Mouse (Mus musculus): ENCODE data around the gene Cryba2. TPM values are rescaled to one million over a fixed set of nuclear protein-coding genes. Genes with fewer than 3 reads are reported as not detected.

The Cryba2 gene
- polyA plus RNA-seq, 1 experiment from 2014 or later: not detected

DNA sequence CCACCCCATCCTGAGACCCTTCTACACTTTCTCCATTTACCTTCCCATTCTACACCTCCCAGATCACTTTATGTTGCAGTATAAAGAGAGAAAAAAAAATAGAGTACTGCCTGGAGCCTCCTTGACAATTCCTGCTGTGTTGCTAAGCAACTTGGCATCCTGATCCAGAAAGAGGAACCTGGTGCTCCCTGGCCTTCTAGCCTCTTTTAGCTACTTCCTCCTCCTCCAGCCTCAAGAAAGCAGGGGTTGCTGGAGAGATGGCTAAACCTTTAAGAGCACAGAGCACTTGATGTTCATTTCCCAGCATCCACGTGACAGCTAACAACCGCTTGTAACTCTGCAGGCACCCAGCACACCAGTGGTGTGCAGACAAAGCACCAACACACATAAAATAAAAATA lies 20.7 kb downstream of the Cryba2 start:
- WGBS (ENCODE audit: insufficient replicate concordance): 31% methylated on average over 2 of the region's 2 CpGs
- H3K4me1 ChIP-seq (ENCODE audit: control insufficient read depth, low read depth, low read length): no peaks in the 10 kb centered on the region
- no peak overlapping the region for H3K9ac ChIP-seq (ENCODE audit: low read depth, low read length)
- no peak overlapping the region for H3K27ac ChIP-seq (ENCODE audit: low read length)
- H3K36me3 ChIP-seq (ENCODE audit: control insufficient read depth, insufficient read depth): no peaks in the 10 kb centered on the region
- no peak overlapping the region for H3K4me2 ChIP-seq (ENCODE audit: low read depth, low read length)
- H3K27me3 ChIP-seq (ENCODE audit: control insufficient read depth, insufficient read depth, low read depth, low read length): no peaks in the 10 kb centered on the region; the same call in none of the 2 replicates
- ATAC-seq (ENCODE audit: low read depth): no peak
- no peaks in the 10 kb centered on the region for H3K9me3 ChIP-seq (replicated peaks; ENCODE audit: control insufficient read depth, low read length)
- no peak overlapping the region for H3K4me3 ChIP-seq (ENCODE audit: low read depth, low read length)

DNA sequence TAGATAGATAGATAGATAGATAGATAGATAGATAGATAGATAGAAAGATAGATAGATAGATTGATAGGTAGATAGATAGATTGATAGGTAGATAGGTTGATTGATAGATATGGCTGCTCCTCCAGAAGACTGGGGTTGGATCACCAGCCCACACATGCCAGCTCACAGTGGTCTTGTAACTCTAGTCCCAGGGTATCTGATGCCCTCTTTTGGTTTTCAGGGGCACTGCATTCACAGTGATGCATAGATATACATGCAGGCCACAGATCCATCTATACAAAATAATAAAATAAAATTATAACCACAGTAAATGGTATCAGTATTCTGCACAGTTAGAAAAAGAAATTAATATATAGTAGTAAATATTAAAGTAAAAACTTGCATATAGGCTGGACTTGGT lies 31.2 kb downstream of the Cryba2 start:
- no peak for ATAC-seq (ENCODE audit: low read depth)
- H3K9me3 ChIP-seq (replicated peaks; ENCODE audit: control insufficient read depth, low read length): no peaks in the 10 kb centered on the region
- peaks cover 31% of the 10 kb centered on the region for H3K27me3 ChIP-seq (ENCODE audit: control insufficient read depth, insufficient read depth, low read depth, low read length)
- H3K4me3 ChIP-seq (ENCODE audit: low read depth, low read length): no peak overlapping the region
- H3K9ac ChIP-seq (ENCODE audit: low read depth, low read length): no peak overlapping the region
- H3K4me2 ChIP-seq (ENCODE audit: low read depth, low read length): no peak overlapping the region
- no peaks in the 10 kb centered on the region for H3K36me3 ChIP-seq (ENCODE audit: control insufficient read depth, insufficient read depth)
- no peaks in the 10 kb centered on the region for H3K4me1 ChIP-seq (ENCODE audit: control insufficient read depth, low read depth, low read length)
- H3K27ac ChIP-seq (ENCODE audit: low read length): no peak overlapping the region

DNA sequence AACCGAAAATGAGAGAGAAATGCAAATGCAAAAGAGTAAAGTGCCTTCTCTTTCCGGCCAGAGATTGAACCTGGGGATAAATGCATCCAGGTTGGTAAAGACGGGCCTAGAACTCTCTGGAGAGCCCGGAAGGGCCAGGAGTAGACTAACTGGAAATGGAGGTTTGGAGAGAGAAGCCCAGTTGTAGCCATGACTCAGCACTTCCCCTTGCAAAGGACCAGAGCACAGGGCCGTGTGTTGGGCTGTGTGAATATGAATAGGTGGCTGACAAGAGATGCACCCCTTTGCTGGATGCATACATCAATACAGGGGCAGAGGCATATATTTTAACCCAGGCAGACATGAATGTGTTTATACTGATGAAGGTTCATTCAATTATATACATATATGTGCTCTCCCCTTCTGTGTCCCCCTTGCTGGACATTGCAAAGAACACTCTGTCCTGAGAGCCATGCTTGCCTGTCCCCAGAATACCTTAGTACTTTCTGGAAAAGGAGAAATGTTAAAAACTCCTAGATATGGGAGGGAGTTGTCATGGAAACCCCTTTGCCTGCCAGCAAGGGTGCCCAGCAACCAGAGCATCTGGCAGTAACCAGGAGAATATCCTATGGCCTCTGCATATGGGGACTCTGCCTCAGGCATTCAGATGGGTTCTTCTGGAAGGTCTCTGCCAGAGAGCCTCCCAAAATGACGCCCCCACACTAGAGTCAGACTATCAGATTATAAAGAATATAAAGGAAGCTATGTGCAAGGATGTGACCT lies 33.5 kb downstream of the Cryba2 start:
- 26% methylated on average over 6 of the region's 6 CpGs for WGBS (ENCODE audit: insufficient replicate concordance)
- no peak for ATAC-seq (ENCODE audit: low read depth)
- no peak overlapping the region for H3K27ac ChIP-seq (ENCODE audit: low read length)

DNA sequence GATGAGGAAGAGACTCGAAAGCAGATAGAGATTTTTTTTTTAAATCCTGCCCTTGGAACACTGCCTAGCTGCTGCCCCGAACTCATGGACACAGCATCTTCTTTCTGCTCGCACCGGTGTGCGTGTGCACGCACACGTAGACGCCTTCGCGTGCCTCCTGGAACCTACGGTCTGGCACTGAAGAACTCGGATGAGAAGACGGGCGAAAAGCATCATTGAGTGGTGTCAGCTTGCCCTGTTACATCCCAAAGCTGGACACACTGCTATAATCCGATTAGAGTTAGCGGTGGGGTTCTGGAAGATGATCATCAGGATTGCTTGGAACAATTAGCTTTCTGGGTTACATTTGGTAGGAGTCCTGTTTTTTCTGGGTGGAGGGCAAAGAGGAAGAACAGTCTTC lies 34.1 kb downstream of the Cryba2 start:
- H3K4me3 ChIP-seq (ENCODE audit: low read depth, low read length): no peak overlapping the region

More for the DNA sequence above, 33.5 kb downstream of the Cryba2 start:
- H3K27me3 ChIP-seq (ENCODE audit: control insufficient read depth, insufficient read depth, low read depth, low read length): peaks cover 55% of the 10 kb centered on the region
- H3K4me1 ChIP-seq (ENCODE audit: control insufficient read depth, low read depth, low read length): no peaks in the 10 kb centered on the region; the same call in none of the 2 replicates
- no peak overlapping the region for H3K9ac ChIP-seq (ENCODE audit: low read depth, low read length)
- no peak overlapping the region for H3K4me2 ChIP-seq (ENCODE audit: low read depth, low read length)
- no peaks in the 10 kb centered on the region for H3K36me3 ChIP-seq (ENCODE audit: control insufficient read depth, insufficient read depth)
- no peaks in the 10 kb centered on the region for H3K9me3 ChIP-seq (replicated peaks; ENCODE audit: control insufficient read depth, low read length)
- no peak overlapping the region for H3K4me3 ChIP-seq (ENCODE audit: low read depth, low read length)

DNA sequence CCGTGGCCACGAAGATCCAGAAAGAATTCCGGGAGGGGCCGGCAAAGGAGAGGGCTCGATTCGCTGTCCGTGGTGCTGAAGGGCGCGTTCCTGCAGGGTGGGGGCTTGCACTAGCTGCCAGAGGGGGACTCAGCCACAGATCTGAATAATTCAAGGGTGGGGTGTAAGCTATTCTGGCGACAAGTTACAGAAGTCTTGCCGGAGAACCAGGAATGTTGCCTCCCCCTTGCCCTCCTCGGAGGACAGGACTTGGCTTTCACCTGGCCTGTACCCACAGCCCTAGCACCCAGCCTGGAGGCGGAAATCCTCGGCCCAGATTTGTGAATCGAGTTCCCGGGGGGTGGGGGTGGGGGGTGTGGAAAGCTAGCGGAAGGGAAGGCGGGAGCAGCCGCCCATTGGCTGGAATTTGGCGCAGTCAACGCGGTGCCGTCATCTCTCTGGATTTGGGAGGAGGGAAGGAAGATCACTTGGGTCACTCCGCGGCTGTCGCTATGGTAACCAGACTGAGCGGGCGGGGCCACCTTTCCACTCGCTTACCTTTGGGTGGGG lies 34.7 kb downstream of the Cryba2 start:
- no peak overlapping the region for H3K4me3 ChIP-seq (ENCODE audit: low read depth, low read length)

More for the DNA sequence above, 34.1 kb downstream of the Cryba2 start:
- Histone ChIP-seq H3K36me3 (ENCODE audit: control insufficient read depth, insufficient read depth) (no peaks in the 10 kb centered on the region), H3K4me1 (ENCODE audit: control insufficient read depth, low read depth, low read length) (no peaks in the 10 kb centered on the region; the same call in none of the 2 replicates), H3K27ac (ENCODE audit: low read length) (no peak overlapping the region), H3K4me2 (ENCODE audit: low read depth, low read length) (no peak overlapping the region), H3K9ac (ENCODE audit: low read depth, low read length) (no peak overlapping the region), H3K27me3 (ENCODE audit: control insufficient read depth, insufficient read depth, low read depth, low read length) (peaks cover 61% of the 10 kb centered on the region), H3K9me3 (replicated peaks; ENCODE audit: control insufficient read depth, low read length) (no peaks in the 10 kb centered on the region)
- 8% methylated on average over 16 of the region's 16 CpGs for WGBS (ENCODE audit: insufficient replicate concordance)
- no peak for ATAC-seq (ENCODE audit: low read depth)

DNA sequence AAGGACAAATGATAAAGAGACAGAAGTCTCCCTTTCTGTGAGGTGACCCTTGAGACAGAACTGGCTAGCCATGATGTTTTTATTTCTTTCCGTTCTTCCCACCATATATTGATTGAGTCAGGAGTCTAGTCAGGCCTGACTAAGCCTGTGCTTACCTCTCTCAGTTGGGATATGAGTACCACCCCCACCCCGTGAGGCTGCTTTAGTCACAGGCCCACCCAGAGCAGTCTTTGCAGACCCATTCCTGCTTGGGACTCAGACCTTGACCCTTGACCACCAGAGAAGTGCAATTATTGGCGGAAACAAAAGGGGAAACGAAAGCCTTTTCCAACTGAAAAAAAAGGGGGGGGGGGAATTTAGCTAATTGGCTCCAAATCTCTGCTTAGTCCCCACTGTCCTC lies 35.3 kb downstream of the Cryba2 start:
- H3K4me2 ChIP-seq (ENCODE audit: low read depth, low read length): no peak overlapping the region
- H3K27me3 ChIP-seq (ENCODE audit: control insufficient read depth, insufficient read depth, low read depth, low read length): peaks cover 72% of the 10 kb centered on the region
- ATAC-seq (ENCODE audit: low read depth): no peak
- no peaks in the 10 kb centered on the region for H3K9me3 ChIP-seq (replicated peaks; ENCODE audit: control insufficient read depth, low read length)
- 7% methylated on average over 4 of the region's 4 CpGs for WGBS (ENCODE audit: insufficient replicate concordance)
- no peak overlapping the region for H3K4me3 ChIP-seq (ENCODE audit: low read depth, low read length)
- H3K36me3 ChIP-seq (ENCODE audit: control insufficient read depth, insufficient read depth): no peaks in the 10 kb centered on the region
- H3K9ac ChIP-seq (ENCODE audit: low read depth, low read length): no peak overlapping the region
- no peaks in the 10 kb centered on the region; the same call in none of the 2 replicates for H3K4me1 ChIP-seq (ENCODE audit: control insufficient read depth, low read depth, low read length)
- no peak overlapping the region for H3K27ac ChIP-seq (ENCODE audit: low read length)

More for the DNA sequence above, 34.7 kb downstream of the Cryba2 start:
- 2% methylated on average over 29 of the region's 29 CpGs for WGBS (ENCODE audit: insufficient replicate concordance)
- Histone ChIP-seq H3K9ac (ENCODE audit: low read depth, low read length) (no peak overlapping the region), H3K27me3 (ENCODE audit: control insufficient read depth, insufficient read depth, low read depth, low read length) (peaks cover 66% of the 10 kb centered on the region), H3K27ac (ENCODE audit: low read length) (no peak overlapping the region), H3K4me2 (ENCODE audit: low read depth, low read length) (no peak overlapping the region), H3K4me1 (ENCODE audit: control insufficient read depth, low read depth, low read length) (no peaks in the 10 kb centered on the region; the same call in none of the 2 replicates), H3K9me3 (replicated peaks; ENCODE audit: control insufficient read depth, low read length) (no peaks in the 10 kb centered on the region), H3K36me3 (ENCODE audit: control insufficient read depth, insufficient read depth) (no peaks in the 10 kb centered on the region)
- ATAC-seq (ENCODE audit: low read depth): no peak

DNA sequence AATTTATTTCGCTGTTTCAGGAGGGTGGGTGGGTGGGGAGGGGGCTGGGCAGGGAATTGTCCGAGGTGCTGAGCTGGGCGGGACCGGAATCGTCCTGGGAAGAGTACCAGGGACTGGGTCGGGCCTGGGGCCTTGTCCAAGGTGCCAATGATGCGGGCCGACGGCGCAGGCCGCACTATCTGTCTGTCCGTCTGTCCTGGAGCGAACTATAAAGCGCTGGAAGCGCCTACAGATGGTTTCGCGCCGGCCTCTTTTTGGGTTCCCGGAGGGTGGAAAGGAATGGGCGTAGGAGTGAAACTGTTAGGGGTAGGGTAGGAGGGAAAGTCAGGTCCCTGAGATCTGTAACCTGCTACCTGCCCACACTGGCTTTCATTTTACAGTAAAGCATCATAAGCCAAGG lies 35.7 kb downstream of the Cryba2 start:
- Histone ChIP-seq H3K4me1 (ENCODE audit: control insufficient read depth, low read depth, low read length) (no peaks in the 10 kb centered on the region; the same call in none of the 2 replicates), H3K9ac (ENCODE audit: low read depth, low read length) (no peak overlapping the region), H3K27ac (ENCODE audit: low read length) (no peak overlapping the region), H3K9me3 (replicated peaks; ENCODE audit: control insufficient read depth, low read length) (no peaks in the 10 kb centered on the region), H3K27me3 (ENCODE audit: control insufficient read depth, insufficient read depth, low read depth, low read length) (peaks cover 74% of the 10 kb centered on the region), H3K4me3 (ENCODE audit: low read depth, low read length) (no peak overlapping the region), H3K36me3 (ENCODE audit: control insufficient read depth, insufficient read depth) (no peaks in the 10 kb centered on the region), H3K4me2 (ENCODE audit: low read depth, low read length) (no peak overlapping the region)
- WGBS (ENCODE audit: insufficient replicate concordance): 4% methylated on average over 20 of the region's 20 CpGs
- ATAC-seq (ENCODE audit: low read depth): no peak

DNA sequence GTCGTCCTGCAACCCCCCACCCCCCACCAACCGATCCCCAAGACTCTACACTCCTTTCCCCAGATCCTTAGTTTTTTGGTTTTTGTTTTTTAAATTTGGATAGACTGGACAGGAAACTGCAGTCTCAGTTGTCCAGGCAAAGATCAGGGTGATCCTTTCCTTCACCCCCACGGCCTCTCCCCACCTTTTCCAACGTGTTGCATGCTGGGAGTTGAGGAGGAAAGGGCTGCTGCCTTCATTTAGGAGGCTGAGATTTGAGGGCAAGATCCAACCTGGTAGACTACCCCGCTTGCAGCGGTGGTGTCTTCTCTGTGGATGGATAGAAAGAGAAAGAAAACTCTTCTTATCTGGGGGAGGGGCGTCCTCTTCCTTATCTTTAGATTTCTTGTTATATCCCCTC lies 36.2 kb downstream of the Cryba2 start:
- ATAC-seq (ENCODE audit: low read depth): no peak
- Histone ChIP-seq H3K9ac (ENCODE audit: low read depth, low read length) (no peak overlapping the region), H3K36me3 (ENCODE audit: control insufficient read depth, insufficient read depth) (no peaks in the 10 kb centered on the region), H3K27ac (ENCODE audit: low read length) (no peak overlapping the region), H3K4me3 (ENCODE audit: low read depth, low read length) (no peak overlapping the region), H3K4me2 (ENCODE audit: low read depth, low read length) (no peak overlapping the region), H3K9me3 (replicated peaks; ENCODE audit: control insufficient read depth, low read length) (no peaks in the 10 kb centered on the region), H3K4me1 (ENCODE audit: control insufficient read depth, low read depth, low read length) (no peaks in the 10 kb centered on the region; the same call in none of the 2 replicates), H3K27me3 (ENCODE audit: control insufficient read depth, insufficient read depth, low read depth, low read length) (peaks cover 79% of the 10 kb centered on the region)
- WGBS (ENCODE audit: insufficient replicate concordance): 1% methylated on average over 7 of the region's 7 CpGs

DNA sequence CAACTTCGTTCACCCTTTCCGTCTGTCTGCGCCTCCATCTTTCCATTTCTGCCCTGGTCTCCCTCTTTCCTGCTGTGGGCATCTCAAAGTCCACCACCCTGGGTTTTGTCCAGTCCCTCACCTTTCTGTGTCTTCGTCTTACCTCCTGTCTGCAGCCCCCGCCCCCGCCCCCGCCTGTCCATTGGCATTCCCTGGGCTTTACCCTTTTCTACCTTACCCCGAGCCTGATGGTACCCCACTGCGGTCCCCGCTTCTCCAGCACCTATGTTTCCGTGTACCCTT lies 36.6 kb downstream of the Cryba2 start:
- no peaks in the 10 kb centered on the region for H3K9me3 ChIP-seq (replicated peaks; ENCODE audit: control insufficient read depth, low read length)
- H3K4me3 ChIP-seq (ENCODE audit: low read depth, low read length): no peak overlapping the region
- H3K9ac ChIP-seq (ENCODE audit: low read depth, low read length): no peak overlapping the region
- peaks cover 82% of the 10 kb centered on the region for H3K27me3 ChIP-seq (ENCODE audit: control insufficient read depth, insufficient read depth, low read depth, low read length)
- 3% methylated on average over 11 of the region's 11 CpGs for WGBS (ENCODE audit: insufficient replicate concordance)
- no peak overlapping the region for H3K27ac ChIP-seq (ENCODE audit: low read length)
- H3K4me1 ChIP-seq (ENCODE audit: control insufficient read depth, low read depth, low read length): no peaks in the 10 kb centered on the region; the same call in none of the 2 replicates
- no peaks in the 10 kb centered on the region for H3K36me3 ChIP-seq (ENCODE audit: control insufficient read depth, insufficient read depth)
- no peak for ATAC-seq (ENCODE audit: low read depth)
- no peak overlapping the region for H3K4me2 ChIP-seq (ENCODE audit: low read depth, low read length)
